Mouse (Mus musculus): ENCODE results near the gene BC107364. TPM values are rescaled to one million over a fixed set of nuclear protein-coding genes. Genes with fewer than 3 reads are reported as not detected.
A peak's percentile ranks its signal among the peaks of the same experiment; 100 is the strongest.
"Not testable (repeated sequence)": the region's sequence is repeated elsewhere in the genome, so short reads cannot be mapped to it uniquely, and the experiment has no call there.

BC107364 gene
- 4.7 and 5.5 TPM in 2 replicates for polyA plus RNA-seq (2012; rRNA removed)

DNA sequence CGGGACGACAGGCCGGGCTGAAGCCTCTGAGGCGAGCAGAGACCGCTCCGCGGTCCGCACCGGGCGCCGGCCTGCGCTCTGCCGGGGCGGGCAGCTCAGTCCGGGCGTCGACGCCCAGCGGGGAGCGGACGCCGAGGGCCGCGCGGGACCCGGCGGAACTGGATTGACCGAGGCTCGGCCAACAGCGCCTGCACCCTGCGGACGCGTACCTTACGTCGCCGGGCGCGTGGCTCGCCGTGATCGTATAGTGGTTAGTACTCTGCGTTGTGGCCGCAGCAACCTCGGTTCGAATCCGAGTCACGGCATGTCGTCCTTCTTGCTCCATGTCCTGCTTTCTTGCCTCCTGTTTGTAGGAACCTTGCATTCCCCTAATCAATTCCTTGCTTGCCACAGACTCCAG is at the start of gene BC107364:
TSS of gene BC107364 (minus strand) at position 45 of the 400 bp plus-strand sequence.
- not testable (repeated sequence) for H3K36me3 ChIP-seq (ENCODE audit: control insufficient read depth, insufficient read depth, low read length); H3K27ac ChIP-seq (ENCODE audit: control insufficient read depth, insufficient read depth, low read depth, low read length); H3K27me3 ChIP-seq (ENCODE audit: control insufficient read depth, insufficient read depth, low read length); H3K4me3 ChIP-seq (ENCODE audit: control insufficient read depth, low read depth, low read length)
- H3K4me1 ChIP-seq (ENCODE audit: control insufficient read depth, insufficient read depth, low read length) = peaks cover 11% of the 10 kb centered on the region

DNA sequence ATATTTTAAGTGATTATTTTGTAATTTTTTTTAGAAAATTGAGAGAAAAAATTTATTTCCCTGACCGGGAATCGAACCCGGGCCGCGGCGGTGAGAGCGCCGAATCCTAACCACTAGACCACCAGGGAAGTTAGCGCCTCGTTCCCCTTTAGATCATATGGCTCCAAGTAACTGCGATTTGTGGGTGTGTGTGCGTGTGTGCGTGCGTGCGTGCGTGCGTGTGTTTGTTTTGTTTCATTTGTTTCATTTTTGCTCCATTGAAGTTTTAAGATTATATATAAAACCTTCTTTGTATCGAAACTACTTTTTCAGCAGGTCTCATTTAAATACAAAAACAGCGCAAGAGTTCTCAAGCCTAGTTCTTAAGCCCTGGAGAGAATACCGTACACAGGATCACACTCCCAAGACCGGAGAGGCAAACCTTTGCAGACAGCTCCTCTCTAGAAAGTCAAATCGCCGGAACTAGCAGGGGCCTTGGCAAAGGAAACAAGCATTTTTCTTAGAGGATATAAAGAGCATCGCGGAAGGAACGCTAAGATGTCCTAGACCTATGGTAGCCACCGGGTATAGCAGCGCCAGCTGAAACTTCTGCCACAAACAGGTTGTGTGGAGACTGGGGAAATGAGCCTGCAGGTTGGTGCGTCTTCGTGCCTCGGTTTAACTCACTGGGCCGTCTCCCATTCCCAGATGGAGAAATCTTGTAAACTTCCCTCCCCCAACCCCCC is 49.4 kb upstream of the BC107364 start:
- Histone ChIP-seq H3K27me3 (ENCODE audit: control insufficient read depth, insufficient read depth, low read length) (no peaks in the 10 kb centered on the region), H3K4me1 (ENCODE audit: control insufficient read depth, insufficient read depth, low read length) (peaks cover 2% of the 10 kb centered on the region; the same call in 1 of the 2 replicates), H3K27ac (ENCODE audit: control insufficient read depth, insufficient read depth, low read depth, low read length) (peak overlapping the region; percentile 68), H3K4me3 (ENCODE audit: control insufficient read depth, low read depth, low read length) (peak overlapping the region; percentile 68), H3K36me3 (ENCODE audit: control insufficient read depth, insufficient read depth, low read length) (no peaks in the 10 kb centered on the region)
- TF ChIP-seq CTCF (IDR thresholded peaks at IDR 0.05; ENCODE audit: control insufficient read depth, insufficient read depth, insufficient replicate concordance, low read depth, low read length) = no peak
- no peak for TF ChIP-seq POLR2A (IDR thresholded peaks at IDR 0.05; ENCODE audit: control insufficient read depth, low read depth, low read length)

DNA sequence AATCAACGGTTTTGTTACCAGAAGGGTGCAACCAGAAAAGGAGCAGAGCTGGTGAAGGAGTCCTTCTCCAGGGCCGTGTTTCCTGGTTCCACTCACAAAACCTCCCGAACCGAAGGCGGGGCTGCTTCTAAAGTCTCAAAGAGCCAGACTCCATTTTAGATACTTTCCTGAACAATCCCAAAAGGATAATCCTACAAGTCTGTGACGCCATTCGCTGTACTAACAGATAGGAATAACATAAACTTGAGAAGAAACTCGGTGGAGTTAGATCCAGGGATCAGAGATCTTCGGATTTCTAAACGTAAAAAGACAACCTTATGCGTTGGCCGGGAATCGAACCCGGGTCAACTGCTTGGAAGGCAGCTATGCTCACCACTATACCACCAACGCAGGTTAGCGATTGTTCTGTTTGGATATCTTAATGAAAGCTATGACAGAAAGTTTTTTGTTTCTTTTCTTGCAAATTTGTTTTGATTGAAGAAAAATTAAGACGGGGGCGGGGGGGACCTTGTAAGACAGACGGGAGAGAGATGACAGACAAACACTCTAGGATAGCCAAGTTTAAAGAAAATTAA is 48.7 kb upstream of the BC107364 start:
- H3K4me1 ChIP-seq (ENCODE audit: control insufficient read depth, insufficient read depth, low read length) = peaks cover 2% of the 10 kb centered on the region; the same call in 1 of the 2 replicates
- H3K27me3 ChIP-seq (ENCODE audit: control insufficient read depth, insufficient read depth, low read length) = no peaks in the 10 kb centered on the region
- H3K4me3 ChIP-seq (ENCODE audit: control insufficient read depth, low read depth, low read length) = peak overlapping the region; percentile 91
- no peaks in the 10 kb centered on the region for H3K36me3 ChIP-seq (ENCODE audit: control insufficient read depth, insufficient read depth, low read length)
- peak overlapping the region; percentile 91 for H3K27ac ChIP-seq (ENCODE audit: control insufficient read depth, insufficient read depth, low read depth, low read length)
- TF ChIP-seq CTCF (IDR thresholded peaks at IDR 0.05; ENCODE audit: control insufficient read depth, insufficient read depth, insufficient replicate concordance, low read depth, low read length) = no peak
- no peak for TF ChIP-seq POLR2A (IDR thresholded peaks at IDR 0.05; ENCODE audit: control insufficient read depth, low read depth, low read length)

DNA sequence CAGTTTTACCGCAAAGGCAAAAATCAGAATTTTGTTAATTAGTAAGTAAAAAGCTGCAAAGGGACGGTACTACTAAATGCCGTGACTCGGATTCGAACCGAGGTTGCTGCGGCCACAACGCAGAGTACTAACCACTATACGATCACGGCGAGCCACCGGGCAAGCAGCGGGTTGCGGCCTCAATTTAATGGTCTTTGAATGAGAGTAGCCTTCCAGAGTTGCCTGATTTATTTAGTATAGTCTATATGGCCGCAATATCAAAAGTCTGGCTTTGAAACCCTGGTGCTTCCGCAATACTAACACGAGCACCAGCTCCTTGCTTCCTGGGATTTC is 48.1 kb upstream of the BC107364 start:
- Histone ChIP-seq H3K36me3 (ENCODE audit: control insufficient read depth, insufficient read depth, low read length) (no peaks in the 10 kb centered on the region), H3K4me3 (ENCODE audit: control insufficient read depth, low read depth, low read length) (peak overlapping the region; percentile 91), H3K4me1 (ENCODE audit: control insufficient read depth, insufficient read depth, low read length) (peaks cover 2% of the 10 kb centered on the region; the same call in 1 of the 2 replicates), H3K27ac (ENCODE audit: control insufficient read depth, insufficient read depth, low read depth, low read length) (peak overlapping the region; percentile 91), H3K27me3 (ENCODE audit: control insufficient read depth, insufficient read depth, low read length) (no peaks in the 10 kb centered on the region)
- TF ChIP-seq CTCF (IDR thresholded peaks at IDR 0.05; ENCODE audit: control insufficient read depth, insufficient read depth, insufficient replicate concordance, low read depth, low read length) = no peak
- TF ChIP-seq POLR2A (IDR thresholded peaks at IDR 0.05; ENCODE audit: control insufficient read depth, low read depth, low read length) = no peak

DNA sequence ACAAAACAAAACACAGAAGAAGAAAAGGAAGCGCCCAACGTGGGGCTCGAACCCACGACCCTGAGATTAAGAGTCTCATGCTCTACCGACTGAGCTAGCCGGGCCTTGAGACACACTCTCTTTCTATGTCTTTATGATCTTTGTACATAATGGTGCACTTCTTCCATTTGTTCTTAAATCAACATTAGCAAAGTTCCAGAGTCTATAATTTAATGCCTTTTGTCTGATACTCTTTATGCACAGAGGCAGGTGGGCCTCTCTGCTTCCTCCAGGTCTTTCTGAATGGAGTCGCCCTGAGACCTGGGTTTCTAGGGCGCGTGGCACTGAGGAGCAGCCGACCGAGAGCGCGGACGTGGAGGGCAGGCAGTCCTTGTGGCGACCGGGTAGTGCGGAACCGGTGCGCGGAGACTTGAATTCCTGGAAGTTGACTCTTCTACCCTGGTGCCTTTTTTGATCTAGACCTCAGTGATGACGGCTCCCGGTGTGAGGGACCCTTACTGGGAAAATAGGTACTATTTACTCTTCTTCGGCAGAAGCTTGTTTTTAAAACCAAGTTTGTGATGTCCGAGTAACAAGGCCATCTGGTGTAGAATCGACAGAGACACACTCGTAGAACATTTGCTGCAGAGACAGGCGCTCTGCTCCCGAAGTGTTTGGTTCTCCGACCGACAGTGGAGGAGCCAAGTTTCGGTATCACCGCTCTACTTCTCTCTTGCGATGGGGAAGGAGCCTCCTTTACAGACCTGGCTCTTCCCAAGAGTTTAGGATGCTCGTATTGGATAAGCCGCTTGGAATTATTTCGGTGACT is 47.6 kb upstream of the BC107364 start:
- peak overlapping the region; percentile 79 for H3K27ac ChIP-seq (ENCODE audit: control insufficient read depth, insufficient read depth, low read depth, low read length)

DNA sequence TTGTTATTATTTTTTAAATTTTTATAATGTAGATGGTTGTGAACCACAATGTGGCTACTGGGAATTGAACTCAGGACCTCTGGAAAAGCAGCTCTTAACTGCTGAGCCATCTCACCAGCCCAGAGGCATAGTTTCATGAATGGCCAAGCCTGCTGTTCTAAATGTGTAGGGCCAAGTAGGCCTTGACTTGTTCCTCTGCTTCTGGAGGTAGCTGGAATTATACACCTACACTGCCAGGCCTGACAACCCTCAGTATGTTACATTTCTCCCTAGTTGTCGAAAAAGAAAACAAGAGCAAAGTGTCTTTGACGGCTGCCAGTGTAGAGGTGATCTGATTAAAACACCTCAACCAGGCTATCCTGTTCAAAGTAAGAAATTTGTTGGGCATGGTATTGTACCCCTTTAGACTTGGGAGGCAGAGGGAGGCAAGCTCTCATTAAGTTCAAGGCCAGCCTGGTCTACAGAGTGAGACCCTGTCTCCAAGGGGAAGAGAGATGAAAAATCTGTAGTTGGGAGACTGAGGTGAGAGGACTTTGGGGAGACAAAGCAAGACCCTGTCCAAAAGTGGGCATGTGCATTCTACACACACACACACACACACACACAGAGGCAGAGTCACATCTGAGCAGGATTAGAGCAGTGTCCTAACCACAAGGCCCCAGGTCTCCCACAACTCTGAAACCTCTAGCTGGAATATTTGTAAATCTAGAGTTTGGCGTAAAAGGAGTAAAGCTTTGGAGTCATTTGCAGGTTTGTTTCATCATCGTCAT is 46.6 kb upstream of the BC107364 start:
- no peak overlapping the region for H3K4me3 ChIP-seq (ENCODE audit: control insufficient read depth, low read depth, low read length)

More for the DNA sequence above, 47.6 kb upstream of the BC107364 start:
- TF ChIP-seq POLR2A (IDR thresholded peaks at IDR 0.05; ENCODE audit: control insufficient read depth, low read depth, low read length) = no peak; the same call in 1 of the 2 replicates
- no peak for TF ChIP-seq CTCF (IDR thresholded peaks at IDR 0.05; ENCODE audit: control insufficient read depth, insufficient read depth, insufficient replicate concordance, low read depth, low read length)
- no peaks in the 10 kb centered on the region for H3K27me3 ChIP-seq (ENCODE audit: control insufficient read depth, insufficient read depth, low read length)
- H3K4me1 ChIP-seq (ENCODE audit: control insufficient read depth, insufficient read depth, low read length) = peaks cover 2% of the 10 kb centered on the region; the same call in 1 of the 2 replicates
- no peaks in the 10 kb centered on the region for H3K36me3 ChIP-seq (ENCODE audit: control insufficient read depth, insufficient read depth, low read length)
- H3K4me3 ChIP-seq (ENCODE audit: control insufficient read depth, low read depth, low read length) = peak overlapping the region; percentile 86

More for the DNA sequence above, 46.6 kb upstream of the BC107364 start:
- Histone ChIP-seq H3K27me3 (ENCODE audit: control insufficient read depth, insufficient read depth, low read length) (no peaks in the 10 kb centered on the region), H3K27ac (ENCODE audit: control insufficient read depth, insufficient read depth, low read depth, low read length) (no peak overlapping the region), H3K36me3 (ENCODE audit: control insufficient read depth, insufficient read depth, low read length) (no peaks in the 10 kb centered on the region), H3K4me1 (ENCODE audit: control insufficient read depth, insufficient read depth, low read length) (peaks cover 2% of the 10 kb centered on the region; the same call in 1 of the 2 replicates)
- TF ChIP-seq POLR2A (IDR thresholded peaks at IDR 0.05; ENCODE audit: control insufficient read depth, low read depth, low read length) (no peak), CTCF (IDR thresholded peaks at IDR 0.05; ENCODE audit: control insufficient read depth, insufficient read depth, insufficient replicate concordance, low read depth, low read length) (no peak)
